Mouse (Mus musculus): ENCODE measurements around the gene Usp47. TPM values are rescaled to one million over a fixed set of nuclear protein-coding genes. Genes with fewer than 3 reads are reported as not detected.

Usp47 gene
- polyA plus RNA-seq, 1 experiment: 24.7 TPM

GRCm38 (mm10) chr7:112128810-112129209 is 105.5 kb downstream of the Usp47 start:
- H3K27me3 ChIP-seq (ENCODE audit: control insufficient read depth, insufficient read depth, insufficient read length): no peaks in the 10 kb centered on the region
- H3ac ChIP-seq (ENCODE audit: control insufficient read depth, insufficient read length, low read depth): no peak overlapping the region
- no peaks in the 10 kb centered on the region for H3K79me2 ChIP-seq (ENCODE audit: control insufficient read depth, insufficient read depth)
- H3K4me3 ChIP-seq (ENCODE audit: insufficient read depth, poor library complexity, severe bottlenecking): no peak overlapping the region
- no peaks in the 10 kb centered on the region for H3K36me3 ChIP-seq (ENCODE audit: control insufficient read depth, insufficient read depth)
- no peaks in the 10 kb centered on the region for H3K79me3 ChIP-seq (ENCODE audit: low read depth)
- TF ChIP-seq MYOD1 (IDR thresholded peaks at IDR 0.05; ENCODE audit: control insufficient read depth, insufficient read length, low read depth): no peak
- no peak for TF ChIP-seq MYOG (IDR thresholded peaks at IDR 0.05; ENCODE audit: control insufficient read depth, extremely low read depth, insufficient read length)
- TF ChIP-seq CTCF (IDR thresholded peaks at IDR 0.05; ENCODE audit: control insufficient read depth, insufficient read depth, insufficient read length): no peak
- no peak for TF ChIP-seq USF1 (IDR thresholded peaks at IDR 0.05; ENCODE audit: low read depth)
- TF ChIP-seq CEBPB (IDR thresholded peaks at IDR 0.05; ENCODE audit: low read depth): no peak
- TF ChIP-seq FOSL1 (IDR thresholded peaks at IDR 0.05; ENCODE audit: insufficient read depth, low read length, poor library complexity, severe bottlenecking): no peak
- no peak for TF ChIP-seq MAX (IDR thresholded peaks at IDR 0.05)

- Histone ChIP-seq H3K27me3 (ENCODE audit: control insufficient read depth, insufficient read depth, insufficient read length) (no peaks in the 10 kb centered on the region), H3K36me3 (ENCODE audit: control insufficient read depth, insufficient read depth) (no peaks in the 10 kb centered on the region), H3K79me2 (ENCODE audit: control insufficient read depth, insufficient read depth) (no peaks in the 10 kb centered on the region), H3K79me3 (ENCODE audit: low read depth) (no peaks in the 10 kb centered on the region), H3K4me3 (ENCODE audit: insufficient read depth, poor library complexity, severe bottlenecking) (no peak overlapping the region), H3ac (ENCODE audit: control insufficient read depth, insufficient read length, low read depth) (no peak overlapping the region)
- TF ChIP-seq USF1 (IDR thresholded peaks at IDR 0.05; ENCODE audit: low read depth): no peak
- TF ChIP-seq FOSL1 (IDR thresholded peaks at IDR 0.05; ENCODE audit: insufficient read depth, low read length, poor library complexity, severe bottlenecking): no peak
- no peak for TF ChIP-seq CTCF (IDR thresholded peaks at IDR 0.05; ENCODE audit: control insufficient read depth, insufficient read depth, insufficient read length)
- no peak for TF ChIP-seq MYOG (IDR thresholded peaks at IDR 0.05; ENCODE audit: control insufficient read depth, extremely low read depth, insufficient read length)
- TF ChIP-seq CEBPB (IDR thresholded peaks at IDR 0.05; ENCODE audit: low read depth): no peak
- no peak for TF ChIP-seq MYOD1 (IDR thresholded peaks at IDR 0.05; ENCODE audit: control insufficient read depth, insufficient read length, low read depth)
- no peak for TF ChIP-seq MAX (IDR thresholded peaks at IDR 0.05)
Measured at GRCm38 (mm10) chr7:112129851-112130250, 106.5 kb downstream of the Usp47 start.

DNA sequence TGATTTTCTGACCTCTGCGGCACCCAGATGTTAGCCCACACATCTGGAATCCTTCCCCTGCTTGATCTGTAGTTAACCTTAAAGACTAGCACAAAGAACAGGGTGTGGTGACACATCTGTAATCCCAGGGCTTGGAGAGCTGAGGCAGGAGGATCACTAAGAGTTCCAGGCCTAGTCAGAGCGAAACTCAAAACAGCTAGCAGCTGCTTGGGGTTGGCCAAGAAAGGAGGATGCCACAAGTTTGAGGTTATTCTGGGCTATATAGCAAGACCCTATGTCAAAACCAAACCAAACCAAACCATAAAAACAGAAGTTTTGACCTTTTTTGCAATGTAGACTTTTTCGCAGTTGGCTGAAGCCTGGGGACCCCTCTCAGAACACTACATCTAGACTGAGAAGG is 107.4 kb downstream of the Usp47 start:
- H3ac ChIP-seq (ENCODE audit: control insufficient read depth, insufficient read length, low read depth): no peak overlapping the region
- no peaks in the 10 kb centered on the region for H3K79me3 ChIP-seq (ENCODE audit: low read depth)
- TF ChIP-seq MYOG (IDR thresholded peaks at IDR 0.05; ENCODE audit: control insufficient read depth, extremely low read depth, insufficient read length): no peak
- no peaks in the 10 kb centered on the region for H3K27me3 ChIP-seq (ENCODE audit: control insufficient read depth, insufficient read depth, insufficient read length)
- no peaks in the 10 kb centered on the region for H3K36me3 ChIP-seq (ENCODE audit: control insufficient read depth, insufficient read depth)
- no peaks in the 10 kb centered on the region for H3K79me2 ChIP-seq (ENCODE audit: control insufficient read depth, insufficient read depth)
- no peak overlapping the region for H3K4me3 ChIP-seq (ENCODE audit: insufficient read depth, poor library complexity, severe bottlenecking)

- no peak overlapping the region for H3K4me3 ChIP-seq (ENCODE audit: insufficient read depth, poor library complexity, severe bottlenecking)
- no peaks in the 10 kb centered on the region for H3K36me3 ChIP-seq (ENCODE audit: control insufficient read depth, insufficient read depth)
- H3K27me3 ChIP-seq (ENCODE audit: control insufficient read depth, insufficient read depth, insufficient read length): no peaks in the 10 kb centered on the region
- no peak overlapping the region for H3ac ChIP-seq (ENCODE audit: control insufficient read depth, insufficient read length, low read depth)
- H3K79me2 ChIP-seq (ENCODE audit: control insufficient read depth, insufficient read depth): no peaks in the 10 kb centered on the region
- H3K79me3 ChIP-seq (ENCODE audit: low read depth): no peaks in the 10 kb centered on the region
- TF ChIP-seq USF1 (IDR thresholded peaks at IDR 0.05; ENCODE audit: low read depth): no peak
- TF ChIP-seq CEBPB (IDR thresholded peaks at IDR 0.05; ENCODE audit: low read depth): no peak
- TF ChIP-seq FOSL1 (IDR thresholded peaks at IDR 0.05; ENCODE audit: insufficient read depth, low read length, poor library complexity, severe bottlenecking): no peak
- TF ChIP-seq CTCF (IDR thresholded peaks at IDR 0.05; ENCODE audit: control insufficient read depth, insufficient read depth, insufficient read length): no peak
- no peak for TF ChIP-seq MYOG (IDR thresholded peaks at IDR 0.05; ENCODE audit: control insufficient read depth, extremely low read depth, insufficient read length)
- TF ChIP-seq MAX (IDR thresholded peaks at IDR 0.05): no peak
- TF ChIP-seq MYOD1 (IDR thresholded peaks at IDR 0.05; ENCODE audit: control insufficient read depth, insufficient read length, low read depth): no peak
Measured at GRCm38 (mm10) chr7:112132005-112132404, 108.7 kb downstream of the Usp47 start.

GRCm38 (mm10) chr7:112133277-112133676 is 110.0 kb downstream of the Usp47 start:
- Histone ChIP-seq H3ac (ENCODE audit: control insufficient read depth, insufficient read length, low read depth) (no peak overlapping the region), H3K27me3 (ENCODE audit: control insufficient read depth, insufficient read depth, insufficient read length) (no peaks in the 10 kb centered on the region), H3K36me3 (ENCODE audit: control insufficient read depth, insufficient read depth) (no peaks in the 10 kb centered on the region), H3K79me3 (ENCODE audit: low read depth) (no peaks in the 10 kb centered on the region), H3K4me3 (ENCODE audit: insufficient read depth, poor library complexity, severe bottlenecking) (no peak overlapping the region), H3K79me2 (ENCODE audit: control insufficient read depth, insufficient read depth) (no peaks in the 10 kb centered on the region)
- TF ChIP-seq USF1 (IDR thresholded peaks at IDR 0.05; ENCODE audit: low read depth) (no peak), FOSL1 (IDR thresholded peaks at IDR 0.05; ENCODE audit: insufficient read depth, low read length, poor library complexity, severe bottlenecking) (no peak), MYOG (IDR thresholded peaks at IDR 0.05; ENCODE audit: control insufficient read depth, extremely low read depth, insufficient read length) (no peak), CEBPB (IDR thresholded peaks at IDR 0.05; ENCODE audit: low read depth) (no peak), MAX (IDR thresholded peaks at IDR 0.05) (no peak), MYOD1 (IDR thresholded peaks at IDR 0.05; ENCODE audit: control insufficient read depth, insufficient read length, low read depth) (no peak), CTCF (IDR thresholded peaks at IDR 0.05; ENCODE audit: control insufficient read depth, insufficient read depth, insufficient read length) (no peak)

- Histone ChIP-seq H3K27me3 (ENCODE audit: control insufficient read depth, insufficient read depth, insufficient read length) (no peaks in the 10 kb centered on the region), H3K4me3 (ENCODE audit: insufficient read depth, poor library complexity, severe bottlenecking) (no peak overlapping the region), H3K36me3 (ENCODE audit: control insufficient read depth, insufficient read depth) (no peaks in the 10 kb centered on the region), H3K79me2 (ENCODE audit: control insufficient read depth, insufficient read depth) (no peaks in the 10 kb centered on the region), H3K79me3 (ENCODE audit: low read depth) (no peaks in the 10 kb centered on the region), H3ac (ENCODE audit: control insufficient read depth, insufficient read length, low read depth) (no peak overlapping the region)
- TF ChIP-seq FOSL1 (IDR thresholded peaks at IDR 0.05; ENCODE audit: insufficient read depth, low read length, poor library complexity, severe bottlenecking): no peak
- no peak for TF ChIP-seq CEBPB (IDR thresholded peaks at IDR 0.05; ENCODE audit: low read depth)
- TF ChIP-seq USF1 (IDR thresholded peaks at IDR 0.05; ENCODE audit: low read depth): no peak
- TF ChIP-seq CTCF (IDR thresholded peaks at IDR 0.05; ENCODE audit: control insufficient read depth, insufficient read depth, insufficient read length): no peak
- no peak for TF ChIP-seq MAX (IDR thresholded peaks at IDR 0.05)
- TF ChIP-seq MYOD1 (IDR thresholded peaks at IDR 0.05; ENCODE audit: control insufficient read depth, insufficient read length, low read depth): no peak
- no peak for TF ChIP-seq MYOG (IDR thresholded peaks at IDR 0.05; ENCODE audit: control insufficient read depth, extremely low read depth, insufficient read length)
Measured at GRCm38 (mm10) chr7:112135161-112135560, 111.9 kb downstream of the Usp47 start.

Data from C2C12 (cell line).